Mouse (Mus musculus) urinary bladder, adult 2 months (tissue): ENCODE data around the gene Crebrf. TPM values are rescaled to one million over a fixed set of nuclear protein-coding genes. Genes with fewer than 3 reads are reported as not detected.

Experiments
- DNase-seq: peaks from one replicate; pipeline ENCODE4 v3.0.0; 2022; ENCODE audit warnings: low spot score
- polyA plus RNA-seq: library from polyadenylated mRNA; depleted of rRNA; stranded (reverse); fragments of >200 nt; gene quantifications from 2 replicates; pipeline ENCODE4 v1.2.3, GENCODE M21; 2012

The Crebrf gene
- polyA plus RNA-seq, 1 experiment = 14.9 TPM

DNA sequence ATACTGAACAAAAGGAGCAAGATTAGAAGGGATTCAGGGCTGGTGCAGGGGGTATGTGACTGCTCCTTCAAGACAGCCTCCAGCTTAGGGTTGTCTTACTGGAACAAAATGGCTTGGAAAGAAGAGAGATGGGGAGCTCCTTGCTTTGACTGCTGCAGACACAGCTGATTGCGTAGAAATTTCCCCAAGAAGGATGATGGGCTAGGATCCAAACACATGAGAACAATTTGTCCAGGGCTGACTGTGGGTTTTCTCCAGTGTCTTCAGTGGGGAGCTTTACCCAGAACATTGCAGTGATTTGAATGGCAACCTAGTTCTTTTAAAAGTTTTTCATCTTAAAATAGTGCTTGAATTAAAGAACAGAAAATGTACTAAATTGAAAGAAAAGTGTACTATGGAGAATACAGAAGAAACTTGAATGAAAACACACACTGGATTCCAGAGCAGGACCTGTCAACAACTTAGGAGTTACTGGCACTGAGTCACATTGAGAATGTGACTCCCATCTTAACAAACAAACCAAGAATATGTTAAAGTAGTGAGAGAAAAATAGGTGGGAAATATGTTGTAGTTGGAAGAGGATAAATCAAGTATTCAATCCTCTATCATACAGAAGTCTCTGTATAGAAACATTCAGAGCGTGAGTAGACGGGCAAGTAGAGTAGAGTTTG, 63.1 kb downstream of the Crebrf start:
- DNase-seq = no peak

GRCm38 (mm10) chr17:26779471-26779870, 64.0 kb downstream of the Crebrf start:
- no peak for DNase-seq

DNA sequence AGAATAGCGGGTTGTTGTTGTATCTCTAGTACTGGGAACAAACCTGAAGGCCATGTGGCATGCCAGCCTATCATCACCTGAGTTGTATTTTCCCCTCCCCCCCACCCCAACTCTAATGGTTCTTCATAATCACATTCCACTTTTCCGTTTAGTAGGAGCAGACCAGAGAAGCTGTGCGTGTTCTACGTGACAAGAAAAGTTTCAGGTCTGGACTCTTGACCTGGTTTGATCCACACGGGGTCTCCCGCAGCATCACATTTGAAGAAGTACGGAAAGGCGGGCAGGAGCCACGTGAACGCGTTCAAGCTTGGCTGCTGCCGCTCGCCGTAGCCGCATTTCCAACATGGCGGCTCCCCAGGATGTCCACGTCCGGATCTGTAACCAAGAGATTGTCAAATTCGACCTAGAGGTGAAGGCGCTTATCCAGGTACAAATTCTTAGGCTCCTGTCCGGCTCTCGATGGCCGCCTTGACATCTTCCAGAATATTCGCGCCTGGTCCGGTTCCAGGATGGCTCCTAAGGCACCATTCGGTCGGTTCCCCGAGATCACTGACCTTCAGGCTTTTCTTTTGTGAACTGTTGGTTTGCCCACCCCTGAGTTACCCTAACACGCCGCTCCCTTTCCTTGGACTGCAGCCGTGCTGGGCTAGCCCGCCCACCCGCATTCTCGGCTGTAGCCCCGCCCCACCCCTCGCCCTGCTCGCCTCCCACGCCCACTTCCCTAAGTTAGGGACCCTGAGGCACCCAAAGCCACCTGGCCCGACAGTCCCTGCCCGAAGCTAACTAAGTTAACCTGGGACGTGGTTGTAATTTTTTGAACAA, 65.5 kb downstream of the Crebrf start, which contains the start of gene Bnip1:
Gene Bnip1 (plus strand): TSS at position 317 of the 822 bp plus-strand sequence.
- peak; percentile 63 for DNase-seq

DNA sequence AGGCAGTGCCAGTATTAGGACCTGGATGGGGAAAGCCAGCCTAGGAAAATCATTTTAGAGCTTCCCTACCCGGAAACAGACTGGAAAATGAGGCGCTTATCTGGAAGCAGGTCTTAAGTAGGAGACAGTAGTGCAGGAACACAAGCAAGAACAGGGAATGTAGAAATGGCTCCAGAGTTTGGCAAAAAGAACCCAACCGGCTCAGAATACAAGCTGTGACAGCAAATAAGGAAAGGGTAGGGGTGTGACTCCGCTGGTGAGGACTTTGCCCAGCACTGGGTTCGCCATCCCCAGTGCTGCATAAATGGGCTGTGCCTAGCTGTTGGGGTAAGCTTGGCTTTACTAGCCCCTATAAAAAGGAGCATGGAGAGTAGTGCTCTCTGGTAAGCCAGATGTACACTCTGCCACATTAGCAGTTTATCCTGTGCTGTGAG, 66.2 kb downstream of the Crebrf start:
- no peak for DNase-seq

GRCm38 (mm10) chr17:26784525-26784924, 69.1 kb downstream of the Crebrf start:
- no peak for DNase-seq

DNA sequence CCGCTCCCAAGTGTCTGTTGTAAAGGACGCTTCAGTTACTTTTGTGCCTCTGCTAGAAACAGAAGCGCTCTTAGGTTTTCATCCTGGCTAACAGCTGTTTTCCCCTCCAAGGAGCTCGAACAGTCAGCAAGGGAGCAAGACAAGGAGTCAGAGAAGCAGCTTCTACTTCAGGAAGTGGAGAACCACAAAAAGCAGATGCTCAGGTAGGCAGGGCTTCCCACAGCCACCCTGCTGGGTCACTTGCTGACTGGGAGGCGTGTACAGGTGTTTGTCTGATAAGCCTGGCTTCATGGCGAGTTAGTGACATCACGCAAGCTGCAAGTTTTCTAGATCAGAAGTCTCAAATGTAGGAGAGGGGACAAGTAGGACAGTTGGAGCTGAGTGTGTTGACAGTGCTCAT, 71.1 kb downstream of the Crebrf start:
- no peak for DNase-seq

DNA sequence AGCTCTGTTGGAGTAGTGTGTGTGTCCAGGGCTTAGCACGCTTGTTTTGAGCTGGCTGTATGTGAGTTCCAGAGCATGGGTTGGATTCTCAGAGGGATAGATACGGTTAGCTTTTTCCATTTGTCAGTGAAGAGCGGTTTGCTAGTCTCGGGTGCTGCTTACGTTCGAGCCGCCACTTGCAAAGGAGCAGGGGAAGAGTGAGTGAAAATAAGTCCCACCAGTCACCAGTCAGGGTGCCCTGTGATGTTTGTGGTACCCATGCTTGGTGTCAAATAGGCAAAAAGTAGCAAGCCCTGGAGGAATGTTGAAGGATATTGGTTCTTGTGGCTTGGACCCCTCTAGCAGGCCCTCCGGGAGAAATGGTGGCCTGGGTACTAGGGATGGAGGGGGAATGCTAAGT, 73.5 kb downstream of the Crebrf start:
- no peak for DNase-seq

- no peak for DNase-seq
Measured at GRCm38 (mm10) chr17:26789460-26790268, 74.2 kb downstream of the Crebrf start.

- no peak for DNase-seq
Measured at GRCm38 (mm10) chr17:26790269-26791214, 75.1 kb downstream of the Crebrf start.

DNA sequence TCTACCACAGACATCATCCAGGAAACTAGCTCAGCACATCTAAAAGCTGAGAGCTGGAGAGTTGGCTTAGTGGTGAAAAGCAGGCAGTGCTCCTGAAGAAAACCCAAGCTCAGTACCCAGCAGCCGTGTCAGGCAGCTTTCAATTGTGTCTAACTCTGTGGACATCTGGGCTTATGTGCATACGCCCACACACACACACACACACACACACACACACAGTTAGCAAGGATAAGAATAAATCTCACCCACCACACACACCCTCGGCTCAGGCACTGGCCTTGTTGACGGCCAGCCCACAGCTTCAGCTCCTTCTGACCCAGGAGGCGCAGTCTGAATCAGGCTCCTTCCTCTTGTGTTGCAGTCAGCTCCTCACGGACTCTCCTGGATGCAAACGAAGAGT, 76.1 kb downstream of the Crebrf start:
- no peak for DNase-seq

- no peak for DNase-seq
Measured at GRCm38 (mm10) chr17:26792096-26792495, 76.6 kb downstream of the Crebrf start.

- DNase-seq = no peak
Measured at GRCm38 (mm10) chr17:26793068-26793765, 77.8 kb downstream of the Crebrf start.

GRCm38 (mm10) chr17:26794744-26795143, 79.3 kb downstream of the Crebrf start:
- no peak for DNase-seq

DNA sequence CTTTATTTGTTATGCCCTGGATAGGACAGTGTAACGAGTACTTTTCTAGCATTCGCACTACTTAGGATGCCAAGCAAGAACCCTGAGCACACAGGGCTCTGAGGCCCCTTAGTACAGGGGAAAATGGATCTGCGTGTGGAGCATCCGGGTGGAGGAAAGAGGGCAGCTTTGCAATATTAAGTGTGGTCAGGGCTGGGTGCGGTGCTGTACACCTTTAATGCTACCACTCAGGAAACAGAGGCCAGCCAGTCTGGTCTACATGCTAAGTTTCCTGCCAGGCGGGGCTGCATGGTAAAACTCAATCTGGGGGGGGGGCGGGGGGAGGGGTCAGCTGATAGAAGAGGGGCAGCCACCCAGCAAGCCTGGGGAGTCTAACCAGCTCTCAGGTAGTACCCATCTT, 79.9 kb downstream of the Crebrf start:
- no peak for DNase-seq

- DNase-seq = no peak
Measured at GRCm38 (mm10) chr17:26797379-26798128, 82.1 kb downstream of the Crebrf start.

DNA sequence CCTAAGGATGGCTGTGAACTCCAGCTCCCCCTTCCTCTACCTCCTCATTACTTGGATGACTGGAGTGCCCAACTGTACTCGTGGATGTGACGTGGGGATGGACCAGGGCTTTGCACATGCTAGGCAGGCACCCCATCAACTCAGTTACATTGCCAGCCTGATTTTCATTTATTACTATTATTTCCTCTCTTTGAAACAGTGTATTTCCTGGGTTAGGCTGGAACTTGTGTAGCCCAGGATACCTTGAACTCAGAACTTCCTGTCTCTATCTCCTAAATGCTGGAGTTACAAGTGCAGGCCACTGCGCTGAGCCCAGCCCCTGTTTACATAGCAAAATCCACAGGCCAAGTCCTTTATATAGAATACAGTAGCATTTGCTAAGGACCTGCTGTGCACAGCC, 87.4 kb downstream of the Crebrf start:
- DNase-seq = no peak

DNA sequence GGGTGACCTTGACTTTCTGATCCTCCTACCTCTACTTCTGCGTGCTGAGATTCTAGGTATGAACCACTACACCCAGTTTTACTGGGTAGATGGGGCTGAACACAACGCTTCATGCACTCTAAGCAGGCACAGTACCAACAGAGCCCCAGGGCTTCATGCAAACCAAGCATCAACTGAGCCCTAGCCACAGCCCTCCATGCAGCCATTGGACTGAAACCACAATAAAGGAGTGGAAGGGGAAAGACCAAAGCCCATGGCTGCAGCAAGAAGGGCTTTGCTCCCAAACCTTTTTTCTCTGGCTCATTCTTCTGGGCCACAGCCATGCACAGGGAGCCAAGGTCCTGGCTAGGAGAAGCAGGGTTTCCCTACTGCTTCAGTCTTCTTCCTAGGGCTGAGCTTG, 97.2 kb downstream of the Crebrf start:
- no peak for DNase-seq

DNA sequence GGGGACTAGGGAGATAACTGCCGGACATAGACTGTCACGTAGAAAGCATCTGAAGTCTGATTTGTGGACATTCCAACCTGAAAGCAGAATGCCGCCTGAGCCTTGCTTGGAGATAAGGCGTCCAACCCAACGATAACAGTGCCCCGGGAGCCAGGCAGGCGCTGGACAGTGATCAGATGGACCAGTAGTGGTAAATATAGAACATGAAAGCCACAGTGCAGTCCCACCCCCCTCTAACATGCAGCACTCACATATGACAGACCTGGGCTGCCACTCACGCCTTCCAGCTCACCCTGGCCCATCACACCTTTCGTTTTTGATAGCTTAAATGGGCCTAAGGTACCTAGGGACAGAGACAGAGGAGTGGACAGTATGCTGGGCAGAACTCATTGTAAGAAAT, 98.0 kb downstream of the Crebrf start:
- no peak for DNase-seq

- DNase-seq = no peak
Measured at GRCm38 (mm10) chr17:26816810-26817209, 101.4 kb downstream of the Crebrf start.

GRCm38 (mm10) chr17:26817776-26818175, 102.3 kb downstream of the Crebrf start:
- no peak for DNase-seq
